ENCODE assay signal across 12 mouse cellular contexts in genomic region chr3:88027434-88028186, GRCm38 (mm10). TPM values are rescaled to one million over a fixed set of nuclear protein-coding genes. Genes with fewer than 3 reads are reported as not detected.
DNase-seq lines count a peak whose midpoint lies in the region; ATAC-seq and TF ChIP-seq lines count a peak whose summit lies in the region.
"Had no signal": no experiment of that assay in that cellular context is flagged by ENCODE, and none has a peak within 500 bp of the region (broad histone marks: within the 10 kb centered on the region; RNA-seq: fewer than 3 reads in every experiment).

TSS of gene Hapln2 (minus strand) at chr3:88027583.

- H3K27me3 ChIP-seq in intestine, postnatal 0 days (replicated peaks; ENCODE audit: control insufficient read depth, insufficient read depth, low read length), result peaks cover 60% of the 10 kb centered on the region
- peaks cover 68% of the 10 kb centered on the region for H3K27me3 ChIP-seq in intestine, embryonic 15.5 days (replicated peaks)

- no peaks in the 10 kb centered on the region for H3K36me3 ChIP-seq in intestine, postnatal 0 days (ENCODE audit: control insufficient read depth, insufficient read depth)
- no peaks in the 10 kb centered on the region for H3K36me3 ChIP-seq in intestine, embryonic 15.5 days
- H3K36me3 ChIP-seq: midbrain, embryonic 15.5 days had no signal

- H3K4me2 ChIP-seq in intestine, postnatal 0 days (replicated peaks; ENCODE audit: low read depth), result no peak within 1 kb of the TSS
- H3K4me2 ChIP-seq in intestine, embryonic 15.5 days (replicated peaks), result no peak within 1 kb of the TSS
- H3K4me2 ChIP-seq: midbrain, embryonic 15.5 days had no signal

- H3K9me3 ChIP-seq in intestine, postnatal 0 days (ENCODE audit: control insufficient read depth), result peaks cover 7% of the 10 kb centered on the region; the same call in 1 of the 2 replicates
- no peaks in the 10 kb centered on the region; the same call in 1 of the 2 replicates for H3K9me3 ChIP-seq in intestine, embryonic 15.5 days
- H3K9me3 ChIP-seq: midbrain, embryonic 15.5 days had no signal

- TF ChIP-seq POLR2A in embryonic fibroblast, embryonic 13.5 days (IDR thresholded peaks at IDR 0.05; ENCODE audit: low read depth, low read length), result no peak

- H3K9ac ChIP-seq in intestine, postnatal 0 days (ENCODE audit: low read depth, low read length), result no peak within 1 kb of the TSS
- H3K9ac ChIP-seq in intestine, embryonic 15.5 days, result no peak within 1 kb of the TSS
- H3K9ac ChIP-seq: midbrain, embryonic 15.5 days had no signal

- peak; percentile 65 for TF ChIP-seq CTCF in intestine, postnatal 0 days (IDR thresholded peaks at IDR 0.05; ENCODE audit: low read depth)
- peak; percentile 16; the same call in 1 of the 2 replicates for TF ChIP-seq CTCF in embryonic fibroblast, embryonic 13.5 days (IDR thresholded peaks at IDR 0.05; ENCODE audit: borderline replicate concordance, insufficient read depth, low read length)

- no peak within 1 kb of the TSS for H3K27ac ChIP-seq in intestine, postnatal 0 days (ENCODE audit: low read depth, low read length)
- no peak within 1 kb of the TSS for H3K27ac ChIP-seq in intestine, embryonic 15.5 days
- H3K27ac ChIP-seq in embryonic fibroblast, embryonic 13.5 days (ENCODE audit: insufficient read depth, low read length), result no peak within 1 kb of the TSS
- H3K27ac ChIP-seq: midbrain, embryonic 15.5 days had no signal

- H3K4me1 ChIP-seq in intestine, postnatal 0 days (replicated peaks; ENCODE audit: control insufficient read depth, insufficient read depth, low read length), result 0 out of 2 replicates have a peak, but pooled peaks cover 2% of the 10 kb centered on the region
- H3K4me1 ChIP-seq in intestine, embryonic 15.5 days (replicated peaks), result peaks cover 14% of the 10 kb centered on the region
- no peaks in the 10 kb centered on the region for H3K4me1 ChIP-seq in embryonic fibroblast, embryonic 13.5 days (ENCODE audit: control insufficient read depth, insufficient read depth, low read length)

- ATAC-seq in intestine, postnatal 0 days, result no peak
- ATAC-seq in intestine, embryonic 15.5 days, result no peak
- no peak for ATAC-seq in cerebellum, adult (ENCODE audit: insufficient number of reproducible peaks, low FRiP score, low TSS enrichment)
- ATAC-seq: midbrain, embryonic 15.5 days had no signal

- peak; percentile 48 for DNase-seq in right cerebral cortex, adult 18-20 months
- no peak for DNase-seq in right cerebral cortex, postnatal 25 days
- peak; percentile 15 for DNase-seq in thymus, postnatal 14 days
- DNase-seq in right cerebral cortex, postnatal 36 days (ENCODE audit: low spot score in 2 of 2), result no peak
- DNase-seq: adrenal gland, adult 8-10 months; right cerebral cortex, postnatal 4 days had no signal

- no peak within 1 kb of the TSS for H3K4me3 ChIP-seq in intestine, postnatal 0 days (ENCODE audit: low read depth, low read length)
- no peak within 1 kb of the TSS for H3K4me3 ChIP-seq in intestine, embryonic 15.5 days (replicated peaks)
- no peak within 1 kb of the TSS for H3K4me3 ChIP-seq in embryonic fibroblast, embryonic 13.5 days (ENCODE audit: insufficient read depth, low read length)
- H3K4me3 ChIP-seq: midbrain, embryonic 15.5 days had no signal

- WGBS in intestine, postnatal 0 days, result 52% methylated on average over 5 of the region's 5 CpGs
- 49% methylated on average over 5 of the region's 5 CpGs for WGBS in intestine, embryonic 15.5 days

RNA-seq across cellular contexts. Expression of gene Hapln2, which starts in this region (rescaled TPM):
- not detected in 2 replicates for polyA plus RNA-seq in intestine, postnatal 0 days (2015; fragmentation: Nextera tagmentation; extraction: Ambion mirVana)
- polyA plus RNA-seq in intestine, embryonic 15.5 days (2015; fragmentation: Nextera tagmentation; extraction: Ambion mirVana), result not detected in 2 replicates
- not detected in 2 replicates for polyA plus RNA-seq in embryonic fibroblast, embryonic 13.5 days (2011; ENCODE audit: insufficient read length, low read depth, missing spikeins)
- polyA plus RNA-seq: embryonic facial prominence, embryonic 11.5 days had no signal

Comparison
In these comparisons a context has a peak if more than half of its experiments do, and no peak if none do; other contexts are left out.
1. DNase-seq: peak in right cerebral cortex, adult 18-20 months (single experiment) and thymus, postnatal 14 days (single experiment); none in right cerebral cortex, postnatal 25 days (single experiment) and right cerebral cortex, postnatal 36 days (0 of 2).